Mouse (Mus musculus) midbrain, embryonic 11.5 days (tissue): ENCODE measurements around the gene Hs3st2. TPM values are rescaled to one million over a fixed set of nuclear protein-coding genes. Genes with fewer than 3 reads are reported as not detected.

Source experiments
- ATAC-seq: fragments of 200-750 bp; cut with Nextera tagmentation; 2 replicates; pipeline ENCODE4 v1.8.0; 2017; ENCODE audit warnings: moderate TSS enrichment, moderate library complexity; ENCODE audit not compliant: low FRiP score
- DNase-seq: peaks from one replicate; pipeline ENCODE4 v3.0.0; 2015; ENCODE audit warnings: low spot score; ENCODE audit errors: missing footprints
- H3K27ac ChIP-seq: fragments of 300-500 bp; sonication (generic); 2 replicates; pipeline ENCODE4 v1.5.1; 2014; ENCODE audit warnings: low read depth, low read length
- H3K27me3 ChIP-seq: fragments of 300-500 bp; sonication (generic); 2 replicates; pipeline ENCODE4 v1.6.1; 2014; ENCODE audit warnings: mild to moderate bottlenecking, low read length, moderate library complexity, mixed read lengths; ENCODE audit not compliant: control insufficient read depth, insufficient read depth
- H3K36me3 ChIP-seq: fragments of 300-500 bp; sonication (generic); 2 replicates; pipeline ENCODE4 v1.6.1; 2014; ENCODE audit warnings: mild to moderate bottlenecking, low read length, moderate library complexity, mixed read lengths; ENCODE audit not compliant: control insufficient read depth, insufficient read depth
- H3K4me1 ChIP-seq: fragments of 300-500 bp; sonication (generic); 2 replicates; pipeline ENCODE4 v1.6.1; 2014; ENCODE audit warnings: low read length; ENCODE audit not compliant: control insufficient read depth, insufficient read depth
- H3K4me2 ChIP-seq: fragments of 300-500 bp; sonication (generic); 2 replicates; pipeline ENCODE4 v1.6.1; 2014; ENCODE audit warnings: mild to moderate bottlenecking, moderate library complexity
- H3K4me3 ChIP-seq: fragments of 300-500 bp; sonication (generic); 2 replicates; pipeline ENCODE4 v1.5.1; 2014; ENCODE audit warnings: low read depth, low read length
- H3K9ac ChIP-seq: fragments of 300-500 bp; sonication (generic); 2 replicates; pipeline ENCODE4 v1.6.1; 2014; ENCODE audit warnings: low read length
- H3K9me3 ChIP-seq: fragments of 300-500 bp; sonication (generic); 2 replicates; pipeline ENCODE4 v1.6.1; 2016; ENCODE audit warnings: low read length; ENCODE audit not compliant: control insufficient read depth
- WGBS: fragments of 180-500 bp; shearing (Covaris S2); extraction: QIAGEN DNeasy Blood & Tissue Kit; methylation state at CpG from one replicate; pipeline ENCODE4 v1.1.7; 2014; 5-methylcytosine and 5-hydroxymethylcytosine counted together
- polyA plus RNA-seq: library from polyadenylated mRNA; unstranded; fragments of >200 nt; fragmentation: Nextera tagmentation; extraction: Ambion mirVana; gene quantifications from 2 replicates; pipeline ENCODE4 v1.2.1, GENCODE M21; 2014

Gene Hs3st2
- polyA plus RNA-seq, 1 experiment from 2014 or later: 1.2 TPM

- 87% methylated on average over 4 of the region's 4 CpGs for WGBS
Measured at GRCm38 (mm10) chr7:121446281-121446680, 54.6 kb downstream of the Hs3st2 start.

GRCm38 (mm10) chr7:121450951-121451843 is 59.5 kb downstream of the Hs3st2 start:
- Histone ChIP-seq H3K4me3 (no peak overlapping the region), H3K9ac (no peak overlapping the region), H3K4me1 (no peaks in the 10 kb centered on the region), H3K27me3 (no peaks in the 10 kb centered on the region), H3K36me3 (no peaks in the 10 kb centered on the region), H3K9me3 (no peaks in the 10 kb centered on the region), H3K27ac (no peak overlapping the region), H3K4me2 (no peak overlapping the region)
- ATAC-seq: 0 out of 2 replicates have a peak, but pooled peaks have one; percentile 38
- WGBS: 57% methylated on average over 13 of the region's 13 CpGs
- peak; percentile 78 for DNase-seq

More at GRCm38 (mm10) chr7:121446281-121446680, 54.6 kb downstream of the Hs3st2 start:
- no peak overlapping the region for H3K27ac ChIP-seq
- H3K4me3 ChIP-seq: no peak overlapping the region
- H3K4me2 ChIP-seq: no peak overlapping the region
- no peaks in the 10 kb centered on the region for H3K9me3 ChIP-seq
- peak; percentile 35 for DNase-seq
- no peak overlapping the region for H3K9ac ChIP-seq
- no peaks in the 10 kb centered on the region for H3K4me1 ChIP-seq
- no peaks in the 10 kb centered on the region for H3K27me3 ChIP-seq
- no peak for ATAC-seq
- no peaks in the 10 kb centered on the region for H3K36me3 ChIP-seq

- ATAC-seq (no peak), DNase-seq (peak; percentile 51)
- Histone ChIP-seq H3K4me1 (no peaks in the 10 kb centered on the region), H3K4me3 (no peak overlapping the region), H3K9ac (no peak overlapping the region), H3K27ac (no peak overlapping the region), H3K27me3 (no peaks in the 10 kb centered on the region), H3K36me3 (no peaks in the 10 kb centered on the region), H3K4me2 (no peak overlapping the region), H3K9me3 (no peaks in the 10 kb centered on the region)
- 61% methylated on average over 1 of the region's 1 CpGs for WGBS
Measured at GRCm38 (mm10) chr7:121456716-121457115, 65.1 kb downstream of the Hs3st2 start.

- H3K36me3 ChIP-seq: no peaks in the 10 kb centered on the region
- WGBS: 70% methylated on average over 3 of the region's 3 CpGs
Measured at GRCm38 (mm10) chr7:121458075-121458474, 66.4 kb downstream of the Hs3st2 start.

GRCm38 (mm10) chr7:121460626-121461025 is 69.0 kb downstream of the Hs3st2 start:
- Histone ChIP-seq H3K27ac (no peak overlapping the region), H3K4me1 (no peaks in the 10 kb centered on the region), H3K36me3 (no peaks in the 10 kb centered on the region), H3K9me3 (no peaks in the 10 kb centered on the region), H3K27me3 (no peaks in the 10 kb centered on the region), H3K9ac (no peak overlapping the region), H3K4me2 (no peak overlapping the region), H3K4me3 (no peak overlapping the region)
- 87% methylated on average over 6 of the region's 6 CpGs for WGBS
- no peak for ATAC-seq
- peak; percentile 44 for DNase-seq

More at GRCm38 (mm10) chr7:121458075-121458474, 66.4 kb downstream of the Hs3st2 start:
- no peaks in the 10 kb centered on the region for H3K9me3 ChIP-seq
- H3K4me3 ChIP-seq: no peak overlapping the region
- H3K27me3 ChIP-seq: no peaks in the 10 kb centered on the region
- no peak overlapping the region for H3K9ac ChIP-seq
- DNase-seq (peak; percentile 19), ATAC-seq (no peak)
- no peak overlapping the region for H3K4me2 ChIP-seq
- H3K27ac ChIP-seq: no peak overlapping the region
- no peaks in the 10 kb centered on the region for H3K4me1 ChIP-seq

GRCm38 (mm10) chr7:121464441-121464840 is 72.8 kb downstream of the Hs3st2 start:
- no peaks in the 10 kb centered on the region for H3K4me1 ChIP-seq
- DNase-seq (no peak), ATAC-seq (no peak)
- H3K27me3 ChIP-seq: no peaks in the 10 kb centered on the region
- no peak overlapping the region for H3K9ac ChIP-seq
- no peak overlapping the region for H3K27ac ChIP-seq
- no peaks in the 10 kb centered on the region for H3K36me3 ChIP-seq
- WGBS: 85% methylated on average over 5 of the region's 5 CpGs
- no peaks in the 10 kb centered on the region for H3K9me3 ChIP-seq
- H3K4me2 ChIP-seq: no peak overlapping the region
- H3K4me3 ChIP-seq: no peak overlapping the region

GRCm38 (mm10) chr7:121465111-121465510 is 73.5 kb downstream of the Hs3st2 start:
- no peak overlapping the region for H3K9ac ChIP-seq
- H3K27me3 ChIP-seq: no peaks in the 10 kb centered on the region
- no peak overlapping the region for H3K27ac ChIP-seq
- 94% methylated on average over 1 of the region's 1 CpGs for WGBS
- no peak overlapping the region for H3K4me3 ChIP-seq
- no peak for ATAC-seq
- H3K9me3 ChIP-seq: no peaks in the 10 kb centered on the region
- no peaks in the 10 kb centered on the region for H3K36me3 ChIP-seq
- no peak overlapping the region for H3K4me2 ChIP-seq
- DNase-seq: no peak
- no peaks in the 10 kb centered on the region for H3K4me1 ChIP-seq

- 75% methylated on average over 5 of the region's 5 CpGs for WGBS
- Histone ChIP-seq H3K36me3 (no peaks in the 10 kb centered on the region), H3K27me3 (no peaks in the 10 kb centered on the region), H3K4me1 (no peaks in the 10 kb centered on the region), H3K4me3 (no peak overlapping the region), H3K27ac (no peak overlapping the region), H3K9ac (no peak overlapping the region), H3K9me3 (no peaks in the 10 kb centered on the region), H3K4me2 (no peak overlapping the region)
- ATAC-seq (no peak), DNase-seq (no peak)
Measured at GRCm38 (mm10) chr7:121466331-121466730, 74.7 kb downstream of the Hs3st2 start.

- H3K27ac ChIP-seq: no peak overlapping the region
- no peak overlapping the region for H3K4me2 ChIP-seq
- ATAC-seq: no peak
- H3K27me3 ChIP-seq: no peaks in the 10 kb centered on the region
- DNase-seq: no peak
- no peaks in the 10 kb centered on the region for H3K4me1 ChIP-seq
- no peaks in the 10 kb centered on the region for H3K36me3 ChIP-seq
- no peak overlapping the region for H3K4me3 ChIP-seq
- WGBS: 75% methylated on average over 3 of the region's 3 CpGs
- H3K9me3 ChIP-seq: no peaks in the 10 kb centered on the region
- no peak overlapping the region for H3K9ac ChIP-seq
Measured at GRCm38 (mm10) chr7:121469435-121469834, 77.8 kb downstream of the Hs3st2 start.
